Mouse (Mus musculus): ENCODE results near the gene Trim69.

DNA sequence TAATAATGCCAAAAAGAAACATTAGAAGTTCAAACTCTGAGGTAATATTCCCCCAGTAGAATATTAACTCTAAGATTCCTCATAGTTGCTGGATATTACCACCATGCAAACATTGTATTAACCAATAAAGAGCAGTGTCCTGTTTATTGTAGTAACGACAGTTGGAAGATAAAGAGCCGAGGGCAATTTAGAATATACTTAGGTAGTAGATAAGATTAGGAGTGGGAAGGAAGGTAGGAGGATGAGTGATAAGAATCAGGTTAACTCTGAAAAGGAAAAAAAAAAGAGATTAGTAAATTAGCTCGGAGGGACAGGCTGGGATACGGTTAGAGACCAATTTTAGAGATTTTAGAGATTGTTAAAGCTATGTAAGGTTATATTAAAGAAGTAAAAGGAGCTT is 60.9 kb downstream of the Trim69 start:
- TF ChIP-seq POLR2A (IDR thresholded peaks at IDR 0.05; ENCODE audit: insufficient read depth, low read depth, low read length) (no peak), CTCF (IDR thresholded peaks at IDR 0.05; ENCODE audit: insufficient read depth, low read depth, low read length) (no peak)

Data from olfactory bulb, adult 2 months (tissue).